Mouse (Mus musculus) thymus, adult 2 months (tissue): Measurements from ENCODE around the gene Acap2. TPM values are rescaled to one million over a fixed set of nuclear protein-coding genes. Genes with fewer than 3 reads are reported as not detected.

ENCODE experiments used
- DNase-seq: peaks from one replicate; pipeline ENCODE4 v3.0.0; 2021
- H3K27ac ChIP-seq: fragments of 200-500 bp; 2 replicates; pipeline ENCODE4 v1.5.1; 2012; ENCODE audit warnings: low read length, control low read depth; ENCODE audit not compliant: control insufficient read depth, insufficient read depth
- H3K27me3 ChIP-seq: fragments of 200-500 bp; 2 replicates; pipeline ENCODE4 v1.6.1; 2012; ENCODE audit warnings: mild to moderate bottlenecking, low read length, moderate library complexity, mixed read lengths; ENCODE audit not compliant: control insufficient read depth, insufficient read depth
- H3K36me3 ChIP-seq: fragments of 200-500 bp; 2 replicates; pipeline ENCODE4 v1.6.1; 2012; ENCODE audit warnings: mild to moderate bottlenecking, low read length, moderate library complexity; ENCODE audit not compliant: control insufficient read depth, insufficient read depth
- H3K4me1 ChIP-seq: fragments of 200-500 bp; replicated peaks from 2 replicates; pipeline ENCODE4 v1.6.1; 2012; ENCODE audit warnings: low read length; ENCODE audit not compliant: control insufficient read depth, insufficient read depth
- H3K4me3 ChIP-seq: fragments of 200-500 bp; 2 replicates; pipeline ENCODE4 v1.5.1; 2012; ENCODE audit warnings: mild to moderate bottlenecking, low read length, control low read depth, moderate library complexity; ENCODE audit not compliant: control insufficient read depth, insufficient read depth
- CTCF ChIP-seq: fragments of 200-500 bp; IDR thresholded peaks from 2 replicates; pipeline ENCODE4 v1.5.1; 2012; ENCODE audit warnings: mild to moderate bottlenecking, control low read depth, low read length, moderate library complexity, borderline replicate concordance; ENCODE audit not compliant: control insufficient read depth, poor library complexity, insufficient read depth; ENCODE audit errors: extremely low read depth
- POLR2A ChIP-seq: fragments of 200-500 bp; IDR thresholded peaks from 2 replicates; pipeline ENCODE4 v1.6.1; 2012; ENCODE audit warnings: mild to moderate bottlenecking, low read length, control low read depth, moderate library complexity; ENCODE audit not compliant: control insufficient read depth, poor library complexity, insufficient read depth; ENCODE audit errors: extremely low read depth
- WGBS: fragments of 180-500 bp; shearing (Covaris S2); methylation state at CpG from one replicate; pipeline ENCODE4 v1.1.7; 2018; 5-methylcytosine and 5-hydroxymethylcytosine counted together
- polyA plus RNA-seq: library from polyadenylated mRNA; depleted of rRNA; stranded (reverse); fragments of >200 nt; gene quantifications from 2 replicates; pipeline ENCODE4 v1.2.3, GENCODE M21; 2012

Gene Acap2
- polyA plus RNA-seq, 1 experiment: 25.5 TPM

DNA sequence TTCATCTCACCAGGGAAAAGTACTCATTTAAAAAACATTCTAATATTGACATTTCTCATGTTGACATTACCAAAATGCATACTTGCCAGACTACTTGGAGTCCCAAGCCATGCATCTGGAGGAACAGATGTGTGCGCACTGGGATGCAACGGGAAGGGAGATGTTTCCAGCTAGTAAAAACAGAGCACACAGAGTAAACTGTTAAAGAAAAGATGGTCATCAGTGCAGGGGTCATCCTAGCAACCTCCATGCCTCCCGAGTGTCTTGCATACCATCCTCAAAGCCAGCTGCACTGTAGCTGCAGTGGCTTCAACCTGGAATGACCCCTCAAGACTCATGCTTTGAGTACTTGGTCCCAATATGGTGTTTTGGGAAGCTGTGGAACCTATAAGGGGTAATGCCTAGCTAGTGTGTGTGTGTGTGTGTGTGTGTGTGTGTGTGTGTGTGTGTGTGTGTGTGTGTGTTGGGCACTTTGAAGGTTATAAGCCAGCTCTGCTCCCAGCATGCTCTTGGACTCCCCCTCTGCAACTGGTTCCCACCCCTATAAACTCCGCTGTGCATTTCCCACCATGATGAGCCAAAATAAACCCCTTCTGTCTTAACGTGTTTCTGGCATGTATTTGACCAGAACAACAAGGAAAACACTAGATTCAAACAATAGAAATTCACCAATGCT, 31.6 kb upstream of the Acap2 start:
- Histone ChIP-seq H3K4me3 (no peak overlapping the region), H3K27ac (no peak overlapping the region), H3K4me1 (peaks cover 14% of the 10 kb centered on the region), H3K36me3 (no peaks in the 10 kb centered on the region), H3K27me3 (no peaks in the 10 kb centered on the region; the same call in 1 of the 2 replicates)
- DNase-seq: no peak
- TF ChIP-seq CTCF (no peak), POLR2A (no peak)
- WGBS: 80% methylated on average over 5 of the region's 5 CpGs

DNA sequence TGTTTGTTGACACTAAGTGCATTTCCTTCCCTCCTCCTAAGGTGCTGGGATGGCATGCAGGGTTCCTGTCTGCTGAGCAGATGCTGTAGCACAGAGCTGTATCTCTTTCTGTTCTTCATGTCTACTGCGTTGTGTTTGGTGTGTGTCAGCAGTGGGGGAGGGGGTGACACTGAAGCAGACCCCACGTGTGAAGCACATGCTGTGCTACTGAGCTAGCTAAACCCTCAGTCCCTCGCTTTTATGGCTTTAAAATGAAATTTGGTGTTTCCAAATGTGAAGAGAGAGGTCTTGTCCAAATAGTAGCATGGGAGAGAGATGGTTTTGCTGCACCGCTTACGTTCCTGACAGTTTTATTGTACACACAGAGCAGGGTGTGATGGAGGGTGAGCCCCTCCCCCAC, 30.5 kb upstream of the Acap2 start:
- Histone ChIP-seq H3K4me3 (no peak overlapping the region), H3K4me1 (peaks cover 14% of the 10 kb centered on the region), H3K27ac (no peak overlapping the region), H3K27me3 (no peaks in the 10 kb centered on the region; the same call in 1 of the 2 replicates), H3K36me3 (no peaks in the 10 kb centered on the region)
- DNase-seq: no peak
- TF ChIP-seq POLR2A (no peak), CTCF (no peak)
- 94% methylated on average over 5 of the region's 5 CpGs for WGBS

DNA sequence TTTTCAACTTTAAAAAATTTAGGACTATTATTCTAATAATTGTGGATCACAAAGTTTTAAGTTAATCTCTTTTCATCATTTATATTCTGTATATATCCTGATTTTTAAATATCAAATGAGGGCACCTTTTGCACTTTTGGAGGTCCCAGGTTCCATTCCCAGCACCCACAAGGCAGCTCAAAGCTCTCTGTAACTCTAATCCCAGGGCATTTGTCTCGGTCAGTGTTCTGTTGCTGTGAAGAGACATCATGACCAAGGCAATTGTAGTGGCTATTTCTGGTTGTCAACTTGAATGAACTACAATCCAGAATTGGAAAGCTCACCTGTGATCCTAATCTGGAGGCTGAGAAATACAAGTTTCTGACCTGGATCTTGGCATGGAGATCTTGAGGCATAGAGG, 26.7 kb upstream of the Acap2 start:
- H3K36me3 ChIP-seq: no peaks in the 10 kb centered on the region
- 94% methylated on average over 1 of the region's 1 CpGs for WGBS
- no peak overlapping the region for H3K4me3 ChIP-seq
- H3K27me3 ChIP-seq: no peaks in the 10 kb centered on the region
- no peak for DNase-seq
- no peaks in the 10 kb centered on the region for H3K4me1 ChIP-seq
- no peak overlapping the region for H3K27ac ChIP-seq
- TF ChIP-seq CTCF (no peak), POLR2A (no peak)

DNA sequence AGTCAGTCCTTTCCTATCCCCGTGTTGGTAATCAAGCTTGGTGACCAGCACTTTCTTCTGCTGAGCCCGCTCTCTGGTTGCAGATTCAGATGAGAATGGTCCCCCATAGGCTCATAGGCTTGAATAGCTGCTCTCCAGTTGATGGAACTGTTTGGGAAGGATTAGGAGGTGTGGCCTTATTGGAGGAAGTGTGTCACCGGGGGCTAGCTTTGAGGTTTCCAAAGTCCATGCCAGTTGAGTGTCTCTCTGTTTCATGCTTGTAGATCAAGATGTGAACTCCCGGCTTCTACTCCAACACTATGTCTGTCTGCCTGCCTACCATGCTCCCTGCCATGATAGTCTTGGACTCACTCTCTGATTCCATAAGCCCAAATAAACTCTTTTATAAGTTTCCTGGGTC, 14.2 kb upstream of the Acap2 start:
- TF ChIP-seq POLR2A (no peak), CTCF (no peak)
- H3K4me3 ChIP-seq: no peak overlapping the region
- H3K36me3 ChIP-seq: no peaks in the 10 kb centered on the region
- H3K4me1 ChIP-seq: 0 out of 2 replicates have a peak, but pooled peaks cover 2% of the 10 kb centered on the region
- H3K27me3 ChIP-seq: no peaks in the 10 kb centered on the region
- no peak overlapping the region for H3K27ac ChIP-seq
- WGBS: 92% methylated on average over 4 of the region's 4 CpGs
- DNase-seq: no peak

DNA sequence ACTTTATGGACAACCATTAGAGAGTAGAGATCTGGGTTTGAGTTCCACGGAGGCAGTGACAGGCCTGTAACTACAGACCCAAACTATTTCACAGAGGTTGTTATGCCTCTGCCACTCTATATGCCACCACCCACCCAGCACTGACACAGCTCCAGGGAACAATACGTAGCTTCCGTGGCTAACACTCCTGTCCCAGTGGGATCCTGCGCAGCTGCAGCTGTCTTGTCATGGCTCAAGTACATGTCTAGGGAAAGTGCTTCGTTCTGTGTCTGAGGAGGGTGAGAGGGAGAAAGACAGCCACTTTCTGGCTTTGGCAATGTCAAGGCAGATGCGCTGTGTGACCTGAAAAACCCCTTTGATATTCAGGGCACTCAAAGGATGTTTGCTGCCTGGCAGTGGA, 12.4 kb upstream of the Acap2 start:
- no peak for DNase-seq
- TF ChIP-seq POLR2A (no peak), CTCF (no peak)
- WGBS: 95% methylated on average over 6 of the region's 6 CpGs
- H3K27ac ChIP-seq: no peak overlapping the region
- H3K4me1 ChIP-seq: peaks cover 9% of the 10 kb centered on the region
- no peaks in the 10 kb centered on the region for H3K27me3 ChIP-seq
- no peaks in the 10 kb centered on the region for H3K36me3 ChIP-seq
- H3K4me3 ChIP-seq: no peak overlapping the region

DNA sequence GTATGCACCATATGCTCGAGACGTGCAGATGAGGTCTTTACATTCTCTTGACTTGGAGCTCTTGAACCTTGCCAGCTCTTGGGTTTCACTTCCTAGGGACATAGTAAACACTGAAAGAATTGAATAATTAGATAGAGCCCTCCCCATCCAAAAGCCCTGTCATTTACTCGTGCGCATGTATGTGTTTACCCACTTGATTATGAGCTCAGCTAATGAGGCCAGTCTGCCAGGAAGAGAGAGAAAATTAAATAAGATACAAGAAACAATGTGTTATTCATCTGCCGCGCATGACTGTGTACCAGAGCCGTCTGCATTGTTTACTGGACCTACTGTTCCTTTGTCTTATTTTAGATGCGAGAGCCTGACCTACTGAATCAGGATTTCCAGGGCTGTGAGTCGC, 10.5 kb upstream of the Acap2 start:
- Histone ChIP-seq H3K27me3 (no peaks in the 10 kb centered on the region), H3K4me1 (peaks cover 9% of the 10 kb centered on the region), H3K36me3 (no peaks in the 10 kb centered on the region), H3K4me3 (no peak overlapping the region), H3K27ac (no peak overlapping the region)
- WGBS: 91% methylated on average over 9 of the region's 9 CpGs
- no peak for TF ChIP-seq POLR2A
- TF ChIP-seq CTCF: no peak
- no peak for DNase-seq

DNA sequence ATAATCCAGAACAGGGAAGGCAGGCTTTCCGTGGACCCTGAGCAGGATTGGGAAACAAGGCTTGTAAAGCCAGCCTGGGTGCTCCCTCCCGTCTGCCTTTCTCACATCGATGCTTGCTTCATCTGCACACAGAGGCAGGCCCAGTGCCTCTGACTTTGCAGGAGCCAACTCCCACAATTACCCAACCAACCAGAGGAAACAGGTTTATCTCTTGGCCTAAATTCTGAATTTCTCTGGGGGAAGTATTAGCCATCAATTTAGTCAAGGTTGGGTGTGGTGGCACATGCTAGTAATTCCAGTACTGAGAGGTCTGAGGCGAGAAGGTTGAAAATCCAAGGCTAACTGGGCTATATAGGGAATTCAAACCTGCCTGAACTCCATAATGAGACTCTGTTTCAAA, 9.4 kb upstream of the Acap2 start:
- Histone ChIP-seq H3K4me1 (peaks cover 9% of the 10 kb centered on the region), H3K36me3 (no peaks in the 10 kb centered on the region), H3K4me3 (no peak overlapping the region), H3K27me3 (no peaks in the 10 kb centered on the region), H3K27ac (no peak overlapping the region)
- TF ChIP-seq POLR2A: no peak
- TF ChIP-seq CTCF: no peak
- DNase-seq: no peak
- WGBS: 45% methylated on average over 4 of the region's 4 CpGs
